Mouse (Mus musculus): ENCODE data around the gene Col5a1.

- no peak for TF ChIP-seq CTCF (IDR thresholded peaks at IDR 0.05; ENCODE audit: extremely low read depth, insufficient read length, insufficient replicate concordance, low read depth, low read length)
- no peak for TF ChIP-seq POLR2A (IDR thresholded peaks at IDR 0.05; ENCODE audit: low read depth, low read length)
Observed at GRCm38 (mm10) chr2:28039647-28040325, 153.6 kb downstream of the Col5a1 start.

All from small intestine, adult 2 months (tissue).